Mouse (Mus musculus): ENCODE results near the gene Sars. TPM values are rescaled to one million over a fixed set of nuclear protein-coding genes. Genes with fewer than 3 reads are reported as not detected.

Gene Sars
- polyA plus RNA-seq (2012; rRNA removed): 28.4 and 31.9 TPM in 2 replicates

DNA sequence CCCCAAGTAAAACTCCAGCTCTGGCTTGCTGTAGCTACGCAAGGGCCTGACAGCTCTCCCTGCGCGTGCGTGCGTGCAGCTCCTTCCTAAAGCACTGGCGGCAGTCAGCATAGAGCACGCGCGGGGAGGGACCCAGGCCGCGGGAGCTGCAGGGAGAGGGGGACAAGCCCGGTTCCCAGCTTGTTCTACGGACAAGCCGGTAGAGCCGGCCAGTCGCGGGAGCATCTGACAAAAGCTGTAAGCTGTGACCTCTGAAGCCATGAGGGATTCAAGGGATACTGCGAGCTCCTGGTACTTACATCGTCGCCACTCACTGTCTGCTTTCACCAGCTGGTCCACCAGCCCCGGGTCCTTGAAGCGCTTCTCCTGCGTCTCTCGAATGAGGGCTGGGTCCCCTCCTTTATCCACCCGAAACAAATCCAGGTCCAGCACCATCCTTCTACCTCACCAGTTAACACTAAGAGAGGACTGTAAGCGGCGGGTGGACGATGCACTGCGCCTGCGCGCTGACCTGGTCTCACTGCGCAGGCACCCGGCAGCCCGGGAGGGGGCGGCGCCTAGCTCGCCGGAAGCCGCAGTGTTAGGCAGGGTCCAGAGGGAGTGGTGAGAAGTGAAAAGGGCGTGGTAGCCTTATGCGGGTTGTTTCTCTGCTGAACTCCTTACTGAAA is at the start of gene Sars:
TSS of gene Sars (minus strand) at position 512 of the 668 bp plus-strand sequence.

GRCm38 (mm10) chr3:108414857-108415830 is 29.9 kb downstream of the Sars start, which contains the start of gene Celsr2:
Gene Celsr2 (minus strand): TSS chr3:108415552.

DNA sequence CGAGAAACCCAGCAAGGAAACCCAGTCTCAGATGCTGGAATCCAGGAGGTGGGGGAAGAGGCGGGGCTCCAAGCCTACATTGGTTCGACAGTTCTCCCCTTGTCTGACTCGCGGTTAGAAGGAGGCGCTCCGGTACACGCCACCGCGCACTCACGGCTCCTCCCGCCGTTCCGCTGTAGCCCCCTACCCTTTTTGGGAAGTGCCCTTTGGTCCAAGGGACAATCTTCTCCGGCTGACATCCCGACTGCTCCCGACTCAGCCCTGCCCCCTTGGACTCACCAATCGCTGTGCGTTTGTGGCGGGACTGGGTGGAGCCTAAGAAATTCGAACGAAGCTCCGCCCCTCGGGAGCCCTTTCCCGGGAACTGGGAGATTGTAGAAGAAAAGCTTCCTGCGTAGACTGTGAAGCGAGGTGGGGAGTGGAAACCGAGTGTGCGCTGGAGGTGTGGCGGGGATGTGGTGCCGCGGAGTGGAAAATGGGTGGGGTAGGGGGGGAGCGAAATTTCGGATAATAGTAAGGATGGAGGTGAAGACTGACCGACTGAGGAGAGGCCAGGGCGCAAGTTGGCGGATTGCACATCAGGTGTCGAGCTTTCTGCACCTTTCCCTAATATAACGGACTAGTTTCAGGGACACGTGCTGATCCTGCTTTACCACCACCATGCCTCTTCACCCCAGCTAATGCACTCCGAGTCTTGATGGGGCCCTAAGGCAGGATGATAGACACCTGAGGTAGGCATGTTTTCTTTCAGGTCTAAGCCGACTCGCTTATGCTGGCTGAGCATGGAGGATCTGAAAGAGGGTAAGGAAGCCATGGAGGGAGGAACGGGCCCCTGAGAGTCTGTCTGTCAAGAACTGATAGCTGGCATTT is 61.3 kb downstream of the Sars start, which contains the start of gene Psrc1:
TSS of gene Psrc1 (plus strand) at position 355 of the 870 bp plus-strand sequence.

Other genes with a start within 250 kb of the Sars start
- gene Cyb561d1, start 244.0 kb downstream of the Sars start, polyA plus RNA-seq (2012; rRNA removed): 8.7 and 9.5 TPM in 2 replicates
- gene Atxn7l2, start 234.3 kb downstream of the Sars start, polyA plus RNA-seq (2012; rRNA removed): 16.2 and 17.9 TPM in 2 replicates
- 0.16 and 0.17 TPM in 2 replicates for gene Sypl2, start 218.6 kb downstream of the Sars start, polyA plus RNA-seq (2012; rRNA removed)
- gene Psma5, start 188.3 kb downstream of the Sars start, polyA plus RNA-seq (2012; rRNA removed): 40.5 and 50.5 TPM in 2 replicates
- 29.1 and 29.2 TPM in 2 replicates for gene Sort1, start 161.1 kb downstream of the Sars start, polyA plus RNA-seq (2012; rRNA removed)
- not detected in 2 replicates for gene Mybphl, start 80.3 kb downstream of the Sars start, polyA plus RNA-seq (2012; rRNA removed)
- gene Psrc1, start 61.4 kb downstream of the Sars start, polyA plus RNA-seq (2012; rRNA removed): 8.1 and 12.4 TPM in 2 replicates
- gene Celsr2, start 29.7 kb downstream of the Sars start, polyA plus RNA-seq (2012; rRNA removed): 35.2 and 37.0 TPM in 2 replicates
- gene 1700013F07Rik, start 88.9 kb upstream of the Sars start, polyA plus RNA-seq (2012; rRNA removed): 2.6 and 4.2 TPM in 2 replicates
- 4.6 and 6.4 TPM in 2 replicates for gene 5330417C22Rik, start 91.3 kb upstream of the Sars start, polyA plus RNA-seq (2012; rRNA removed)
- 2.6 and 2.7 TPM in 2 replicates for gene Tmem167b, start 117.3 kb upstream of the Sars start, polyA plus RNA-seq (2012; rRNA removed)
- gene Taf13, start 126.5 kb upstream of the Sars start, polyA plus RNA-seq (2012; rRNA removed): 0.78 and 1.5 TPM in 2 replicates
- 5.7 and 5.9 TPM in 2 replicates for gene Wdr47, start 146.1 kb upstream of the Sars start, polyA plus RNA-seq (2012; rRNA removed)
- gene Clcc1, start 208.7 kb upstream of the Sars start, polyA plus RNA-seq (2012; rRNA removed): 29.8 and 31.1 TPM in 2 replicates

All from ovary, adult 2 months (tissue).